Mouse (Mus musculus): Measurements from ENCODE around the gene Sarnp. TPM values are rescaled to one million over a fixed set of nuclear protein-coding genes. Genes with fewer than 3 reads are reported as not detected.

Sarnp gene
- polyA plus RNA-seq, 1 experiment from 2014 or later: 233 TPM

Other genes with a start within 250 kb of the Sarnp start
- gene Erbb3, start 227.7 kb upstream of the Sarnp start, polyA plus RNA-seq (2014; fragmentation: Nextera tagmentation; extraction: Ambion mirVana): 14.4 and 17.3 TPM in 2 replicates
- gene Rps26, start 190.6 kb upstream of the Sarnp start, polyA plus RNA-seq (2014; fragmentation: Nextera tagmentation; extraction: Ambion mirVana): 626 and 686 TPM in 2 replicates
- gene Ikzf4, start 171.3 kb upstream of the Sarnp start, polyA plus RNA-seq (2014; fragmentation: Nextera tagmentation; extraction: Ambion mirVana): 4.2 and 5.1 TPM in 2 replicates
- gene Suox, start 143.3 kb upstream of the Sarnp start, polyA plus RNA-seq (2014; fragmentation: Nextera tagmentation; extraction: Ambion mirVana): 15.6 and 17.2 TPM in 2 replicates
- gene Rab5b, start 121.1 kb upstream of the Sarnp start, polyA plus RNA-seq (2014; fragmentation: Nextera tagmentation; extraction: Ambion mirVana): 82.2 and 82.9 TPM in 2 replicates
- 4.0 and 4.6 TPM in 2 replicates for gene Pmel, start 113.1 kb upstream of the Sarnp start, polyA plus RNA-seq (2014; fragmentation: Nextera tagmentation; extraction: Ambion mirVana)
- gene Cdk2, start 112.3 kb upstream of the Sarnp start, polyA plus RNA-seq (2014; fragmentation: Nextera tagmentation; extraction: Ambion mirVana): 93.9 and 99.5 TPM in 2 replicates
- gene Dgka, start 72.5 kb upstream of the Sarnp start, polyA plus RNA-seq (2014; fragmentation: Nextera tagmentation; extraction: Ambion mirVana): 5.8 and 6.2 TPM in 2 replicates
- gene Pym1, start 69.4 kb upstream of the Sarnp start, polyA plus RNA-seq (2014; fragmentation: Nextera tagmentation; extraction: Ambion mirVana): 47.8 and 50.2 TPM in 2 replicates
- gene Mmp19, start 26.4 kb upstream of the Sarnp start, polyA plus RNA-seq (2014; fragmentation: Nextera tagmentation; extraction: Ambion mirVana): 0.32 and 0.41 TPM in 2 replicates
- gene Dnajc14, start 13.3 kb upstream of the Sarnp start, polyA plus RNA-seq (2014; fragmentation: Nextera tagmentation; extraction: Ambion mirVana): 39.3 and 42.8 TPM in 2 replicates
- 16.7 and 16.9 TPM in 2 replicates for gene Tmem198b, start 13.0 kb upstream of the Sarnp start, polyA plus RNA-seq (2014; fragmentation: Nextera tagmentation; extraction: Ambion mirVana)
- 59.2 and 64.6 TPM in 2 replicates for gene Ormdl2, start 4.3 kb downstream of the Sarnp start, polyA plus RNA-seq (2014; fragmentation: Nextera tagmentation; extraction: Ambion mirVana)
- gene Gdf11, start 74.4 kb downstream of the Sarnp start, polyA plus RNA-seq (2014; fragmentation: Nextera tagmentation; extraction: Ambion mirVana): 16.4 and 17.7 TPM in 2 replicates
- gene Cd63, start 83.7 kb downstream of the Sarnp start, polyA plus RNA-seq (2014; fragmentation: Nextera tagmentation; extraction: Ambion mirVana): 192 and 208 TPM in 2 replicates
- gene Rdh5, start 105.6 kb downstream of the Sarnp start, polyA plus RNA-seq (2014; fragmentation: Nextera tagmentation; extraction: Ambion mirVana): 10.7 and 11.2 TPM in 2 replicates
- gene Bloc1s1, start 106.7 kb downstream of the Sarnp start, polyA plus RNA-seq (2014; fragmentation: Nextera tagmentation; extraction: Ambion mirVana): 215 and 227 TPM in 2 replicates
- gene Itga7, start 116.5 kb downstream of the Sarnp start, polyA plus RNA-seq (2014; fragmentation: Nextera tagmentation; extraction: Ambion mirVana): 4.2 and 4.5 TPM in 2 replicates
- not detected in 2 replicates for gene Mettl7b, start 143.7 kb downstream of the Sarnp start, polyA plus RNA-seq (2014; fragmentation: Nextera tagmentation; extraction: Ambion mirVana)
- gene Olfr9, start 172.1 kb downstream of the Sarnp start, polyA plus RNA-seq (2014; fragmentation: Nextera tagmentation; extraction: Ambion mirVana): not detected in 2 replicates
- not detected in 2 replicates for gene Olfr763, start 193.5 kb downstream of the Sarnp start, polyA plus RNA-seq (2014; fragmentation: Nextera tagmentation; extraction: Ambion mirVana)
- gene Olfr764-ps1, start 222.6 kb downstream of the Sarnp start, polyA plus RNA-seq (2014; fragmentation: Nextera tagmentation; extraction: Ambion mirVana): not detected in 2 replicates
- gene Olfr765, start 232.7 kb downstream of the Sarnp start, polyA plus RNA-seq (2014; fragmentation: Nextera tagmentation; extraction: Ambion mirVana): not detected in 2 replicates